Mouse (Mus musculus): ENCODE data around the gene Trim16. TPM values are rescaled to one million over a fixed set of nuclear protein-coding genes. Genes with fewer than 3 reads are reported as not detected.

Trim16 gene
- polyA plus RNA-seq, 1 experiment from 2014 or later: 3.7 TPM

GRCm38 (mm10) chr11:62878728-62879127, 58.7 kb downstream of the Trim16 start:
- no peak for DNase-seq (ENCODE audit: low spot score)
- peaks cover 11% of the 10 kb centered on the region for H3K36me3 ChIP-seq
- H3K4me3 ChIP-seq: peak overlapping the region; percentile 87
- H3K9me3 ChIP-seq: no peaks in the 10 kb centered on the region
- no peaks in the 10 kb centered on the region for H3K4me1 ChIP-seq
- H3K27me3 ChIP-seq (ENCODE audit: insufficient read depth, poor library complexity, severe bottlenecking): no peaks in the 10 kb centered on the region
- H3K27ac ChIP-seq: peak overlapping the region; percentile 98
- WGBS: 36% methylated on average over 9 of the region's 9 CpGs

DNA sequence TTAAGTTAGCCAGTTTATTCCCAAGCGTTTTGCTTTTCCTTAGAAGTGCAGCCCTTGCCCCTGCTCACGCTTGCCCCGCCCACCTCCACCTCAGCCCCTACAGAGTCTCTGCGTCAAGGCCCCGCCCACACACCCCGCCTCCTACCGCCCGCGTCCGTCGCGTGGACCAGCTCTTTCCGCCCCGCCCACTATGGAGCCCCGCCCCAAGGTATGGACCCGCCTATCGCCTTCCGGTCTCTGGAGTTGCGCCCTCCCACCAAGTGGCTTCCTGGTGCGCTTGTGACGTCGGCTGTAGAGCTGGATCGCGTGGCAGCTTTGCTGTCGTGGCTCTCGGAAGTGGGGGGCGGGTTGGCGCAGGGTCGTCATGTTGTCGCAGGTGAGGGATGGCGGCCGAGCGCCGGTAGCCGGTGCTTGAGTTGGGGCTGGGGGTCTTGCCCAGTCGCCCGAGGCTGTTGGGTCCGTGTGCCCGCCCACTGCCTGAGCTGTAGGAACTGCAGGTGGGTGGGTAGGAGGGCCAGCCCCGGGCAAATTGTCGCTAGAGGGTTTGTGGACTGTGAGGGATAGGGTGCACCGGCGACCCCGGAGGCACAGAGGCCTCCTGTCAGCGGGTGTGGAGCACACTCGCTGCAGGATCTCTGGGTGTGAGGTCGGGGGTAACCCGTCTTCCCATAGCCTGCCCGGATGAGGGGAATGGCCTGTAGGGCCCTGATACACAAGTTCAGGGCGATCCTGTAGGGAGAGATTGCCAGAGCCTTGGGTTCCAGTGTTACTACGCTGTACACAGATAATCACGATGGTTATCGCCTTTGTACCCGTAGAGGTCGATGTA, 59.4 kb downstream of the Trim16 start, which contains the start of gene Tvp23b:
Gene Tvp23b, plus strand, starts transcription at position 236 of the 829 bp plus-strand sequence.
- DNase-seq (ENCODE audit: low spot score): peak; percentile 100
- WGBS: under 1% methylated on average over 55 of the region's 55 CpGs
- peak within 1 kb of the TSS; percentile 87 for H3K4me3 ChIP-seq
- H3K27me3 ChIP-seq (ENCODE audit: insufficient read depth, poor library complexity, severe bottlenecking): no peaks in the 10 kb centered on the region
- H3K4me1 ChIP-seq: no peaks in the 10 kb centered on the region
- H3K27ac ChIP-seq: peak within 1 kb of the TSS; percentile 98
- H3K36me3 ChIP-seq: peaks cover 18% of the 10 kb centered on the region
- H3K9me3 ChIP-seq: no peaks in the 10 kb centered on the region

DNA sequence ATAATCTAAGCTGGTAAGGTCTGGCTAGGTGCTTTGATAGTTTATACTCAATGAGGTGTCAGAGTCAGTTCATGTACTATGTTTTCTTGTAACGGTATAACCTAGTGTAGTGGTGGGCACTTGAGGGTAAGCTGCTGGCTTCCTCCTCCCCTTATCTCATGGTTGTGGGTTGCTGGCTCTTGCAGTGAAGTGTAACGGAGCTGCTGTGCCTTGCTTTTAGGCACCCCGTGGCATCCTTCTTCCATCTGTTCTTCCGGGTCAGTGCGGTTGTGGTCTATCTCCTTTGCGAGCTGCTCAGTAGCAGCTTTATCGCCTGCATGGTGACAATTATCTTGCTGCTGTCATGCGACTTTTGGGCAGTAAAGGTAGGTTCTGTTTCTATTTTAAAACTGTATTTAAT, 63.4 kb downstream of the Trim16 start:
- no peaks in the 10 kb centered on the region for H3K4me1 ChIP-seq
- no peaks in the 10 kb centered on the region for H3K9me3 ChIP-seq
- peaks cover 50% of the 10 kb centered on the region for H3K36me3 ChIP-seq
- DNase-seq (ENCODE audit: low spot score): no peak
- no peaks in the 10 kb centered on the region for H3K27me3 ChIP-seq (ENCODE audit: insufficient read depth, poor library complexity, severe bottlenecking)
- H3K4me3 ChIP-seq: no peak overlapping the region
- 78% methylated on average over 8 of the region's 8 CpGs for WGBS
- no peak overlapping the region for H3K27ac ChIP-seq

DNA sequence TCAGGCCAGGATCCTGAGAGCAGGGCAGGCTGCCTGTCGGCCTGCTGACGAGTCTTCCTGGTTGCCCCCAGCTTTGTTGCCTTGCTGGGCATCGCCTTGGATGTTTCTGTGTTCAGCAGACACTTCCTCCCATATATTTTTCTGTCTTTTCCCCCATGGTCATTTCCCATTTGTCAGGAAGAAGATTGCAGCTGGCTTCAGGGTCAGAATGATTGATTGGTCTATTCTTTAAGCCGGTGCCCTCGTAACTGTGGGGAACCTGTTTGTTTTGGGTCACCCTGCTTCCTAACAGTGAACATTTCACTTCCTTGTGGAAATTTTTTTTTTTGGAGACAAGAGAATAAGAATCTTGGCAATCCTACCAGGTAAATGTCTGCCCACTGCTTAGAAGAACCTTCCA, 65.3 kb downstream of the Trim16 start:
- DNase-seq (ENCODE audit: low spot score): no peak
- WGBS: 79% methylated on average over 5 of the region's 5 CpGs
- Histone ChIP-seq H3K27me3 (ENCODE audit: insufficient read depth, poor library complexity, severe bottlenecking) (no peaks in the 10 kb centered on the region), H3K4me3 (no peak overlapping the region), H3K27ac (no peak overlapping the region), H3K4me1 (no peaks in the 10 kb centered on the region), H3K9me3 (no peaks in the 10 kb centered on the region), H3K36me3 (peaks cover 64% of the 10 kb centered on the region)

- Histone ChIP-seq H3K36me3 (peaks cover 71% of the 10 kb centered on the region), H3K27me3 (ENCODE audit: insufficient read depth, poor library complexity, severe bottlenecking) (no peaks in the 10 kb centered on the region), H3K4me3 (no peak overlapping the region), H3K4me1 (no peaks in the 10 kb centered on the region), H3K9me3 (no peaks in the 10 kb centered on the region), H3K27ac (no peak overlapping the region)
- WGBS: 92% methylated on average over 4 of the region's 4 CpGs
- no peak for DNase-seq (ENCODE audit: low spot score)
Measured at GRCm38 (mm10) chr11:62890796-62891195, 70.8 kb downstream of the Trim16 start.

GRCm38 (mm10) chr11:62891763-62892162, 71.7 kb downstream of the Trim16 start:
- Histone ChIP-seq H3K36me3 (peaks cover 68% of the 10 kb centered on the region), H3K9me3 (no peaks in the 10 kb centered on the region), H3K4me3 (no peak overlapping the region), H3K27ac (no peak overlapping the region), H3K27me3 (ENCODE audit: insufficient read depth, poor library complexity, severe bottlenecking) (no peaks in the 10 kb centered on the region), H3K4me1 (no peaks in the 10 kb centered on the region)
- DNase-seq (ENCODE audit: low spot score): no peak
- WGBS: 92% methylated on average over 11 of the region's 11 CpGs

Other genes starting within 250 kb of the Trim16 start
- 4.2 and 5.9 TPM in 2 replicates for gene Trpv2, start 245.7 kb upstream of the Trim16 start, polyA plus RNA-seq (2016; fragmentation: Nextera tagmentation; extraction: Ambion mirVana)
- 14.9 and 17.2 TPM in 2 replicates for gene Lrrc75a, start 171.7 kb upstream of the Trim16 start, polyA plus RNA-seq (2016; fragmentation: Nextera tagmentation; extraction: Ambion mirVana)
- gene Mmgt2, start 171.6 kb upstream of the Trim16 start, polyA plus RNA-seq (2016; fragmentation: Nextera tagmentation; extraction: Ambion mirVana): 40.5 and 49.6 TPM in 2 replicates
- gene Zfp287, start 88.3 kb upstream of the Trim16 start, polyA plus RNA-seq (2016; fragmentation: Nextera tagmentation; extraction: Ambion mirVana): 6.7 and 8.0 TPM in 2 replicates
- gene Gm10428, start 67.1 kb upstream of the Trim16 start, polyA plus RNA-seq (2016; fragmentation: Nextera tagmentation; extraction: Ambion mirVana): not detected in 2 replicates
- gene Zfp286, start 30.8 kb upstream of the Trim16 start, polyA plus RNA-seq (2016; fragmentation: Nextera tagmentation; extraction: Ambion mirVana): 10.8 and 14.9 TPM in 2 replicates
- gene Fbxw10, start 26.8 kb downstream of the Trim16 start, polyA plus RNA-seq (2016; fragmentation: Nextera tagmentation; extraction: Ambion mirVana): 0.34 TPM in 1 of 2 replicates, not detected in the other
- 55.6 and 61.8 TPM in 2 replicates for gene Tvp23b, start 59.2 kb downstream of the Trim16 start, polyA plus RNA-seq (2016; fragmentation: Nextera tagmentation; extraction: Ambion mirVana)
- 0.31 TPM in 1 of 2 replicates, not detected in the other for gene Cdrt4, start 131.0 kb downstream of the Trim16 start, polyA plus RNA-seq (2016; fragmentation: Nextera tagmentation; extraction: Ambion mirVana)
- not detected in 2 replicates for gene Tekt3, start 241.4 kb downstream of the Trim16 start, polyA plus RNA-seq (2016; fragmentation: Nextera tagmentation; extraction: Ambion mirVana)

Data from heart, embryonic 10.5 days (tissue).